Mouse (Mus musculus) bone marrow macrophage, adult 2 months (primary cell): Measurements from ENCODE around the gene Mafk. TPM values are rescaled to one million over a fixed set of nuclear protein-coding genes. Genes with fewer than 3 reads are reported as not detected.
A peak's percentile ranks its signal among the peaks of the same experiment; 100 is the strongest.
"Not testable (repeated sequence)": the region's sequence is repeated elsewhere in the genome, so short reads cannot be mapped to it uniquely, and the experiment has no call there.

ENCODE experiments used
- H3K27ac ChIP-seq: 2 replicates; pipeline ENCODE4 v1.5.1; 2012; ENCODE audit warnings: low read depth, low read length; ENCODE audit not compliant: insufficient read depth
- H3K4me1 ChIP-seq: 2 replicates; pipeline ENCODE4 v1.6.1; 2012; ENCODE audit warnings: low read length; ENCODE audit not compliant: control insufficient read depth, insufficient read depth
- H3K4me3 ChIP-seq: 2 replicates; pipeline ENCODE4 v1.5.1; 2012; ENCODE audit warnings: mild to moderate bottlenecking, low read length, moderate library complexity; ENCODE audit not compliant: insufficient read depth
- CTCF ChIP-seq: IDR thresholded peaks from 2 replicates; pipeline ENCODE4 v1.5.1; 2012; ENCODE audit warnings: low read depth, mild to moderate bottlenecking, low read length, moderate library complexity
- POLR2A ChIP-seq: IDR thresholded peaks from 2 replicates; pipeline ENCODE4 v1.6.1; 2012; ENCODE audit warnings: mild to moderate bottlenecking, low read depth, low read length, borderline replicate concordance
- polyA plus RNA-seq: library from polyadenylated mRNA; stranded (reverse); fragments of >200 nt; gene quantifications from 2 replicates; pipeline ENCODE4 v1.2.4, GENCODE M21; 2012; ENCODE audit not compliant: missing spikeins, insufficient read depth, insufficient read length

Gene Mafk
- 13.5 and 15.7 TPM in 2 replicates for polyA plus RNA-seq

DNA sequence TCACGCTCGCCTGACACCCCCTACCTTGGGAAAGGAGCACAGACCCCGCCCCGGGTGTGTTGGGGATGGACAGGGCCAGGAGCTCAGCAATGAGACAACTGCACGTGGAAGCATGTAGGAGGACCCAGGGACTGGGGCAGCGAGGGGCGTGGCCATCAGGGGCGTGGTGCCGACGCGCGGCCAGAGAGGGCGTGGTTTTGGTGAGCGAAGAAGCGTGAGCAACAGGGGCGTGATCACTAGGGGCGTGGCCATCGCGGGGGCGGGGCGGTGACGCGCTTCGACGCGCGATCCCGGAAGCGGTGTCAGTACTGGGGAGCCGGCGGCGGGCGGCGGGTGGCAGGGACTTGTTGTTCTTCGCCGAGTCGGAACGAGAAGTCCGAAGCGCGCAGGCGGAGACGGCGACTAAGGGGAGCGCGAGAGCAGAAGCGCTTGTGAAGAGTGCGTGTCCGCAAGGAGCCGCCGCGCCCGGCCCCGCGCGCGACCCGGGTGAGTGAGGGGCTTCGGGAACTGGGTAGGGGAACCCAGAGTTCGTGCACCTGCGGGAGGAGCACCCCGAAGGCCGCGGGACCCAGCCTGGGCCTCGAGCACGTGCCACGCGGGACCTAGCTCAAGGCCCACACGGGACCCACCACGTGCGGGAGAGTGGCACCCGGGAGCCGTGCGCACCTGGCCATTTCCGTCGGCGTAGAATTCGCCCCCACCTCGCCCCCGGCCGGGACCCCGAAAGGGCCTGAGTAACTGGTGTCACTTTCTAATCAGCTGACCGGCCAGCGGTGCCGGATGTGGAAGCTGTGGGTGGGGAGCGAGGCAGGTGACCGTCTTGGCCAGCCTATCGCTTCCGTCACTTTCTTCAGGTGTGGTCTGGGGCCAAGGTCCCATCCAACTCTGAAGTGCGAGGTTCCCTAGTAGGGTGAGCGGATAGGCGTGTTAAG, at the start of gene Mafk:
Mafk (plus strand) TSS at position 287 of the 932 bp plus-strand sequence.
- Histone ChIP-seq H3K4me1 (peaks cover 45% of the 10 kb centered on the region), H3K27ac (peak within 1 kb of the TSS; percentile 76)
- TF ChIP-seq POLR2A, result 0 out of 2 replicates have a peak, but pooled peaks have one; percentile 25
- TF ChIP-seq CTCF, result no peak

DNA sequence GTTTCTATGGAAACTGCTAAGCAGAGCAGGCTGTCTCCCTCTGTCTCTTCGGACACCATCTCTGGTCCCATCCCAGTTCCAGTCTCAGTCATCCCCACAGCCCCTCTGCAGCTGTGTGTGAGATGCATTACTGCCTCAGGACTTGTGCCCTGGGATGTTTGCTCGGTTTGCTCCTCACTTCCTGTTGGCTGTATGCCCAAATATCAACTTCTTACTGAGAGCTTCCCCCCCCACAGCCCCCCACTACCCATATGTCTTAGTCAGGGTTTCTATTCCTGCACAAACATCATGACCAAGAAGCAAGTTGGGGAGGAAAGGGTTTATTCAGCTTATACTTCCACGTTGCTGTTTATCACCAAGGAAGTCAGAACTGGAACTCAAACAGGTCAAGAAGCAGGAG, 48.7 kb upstream of the Mafk start:
- H3K27ac ChIP-seq, H3K4me1 ChIP-seq, H3K4me3 ChIP-seq: not testable (repeated sequence)

More for the DNA sequence above, at the start of gene Mafk:
- H3K4me3 ChIP-seq, result peak within 1 kb of the TSS; percentile 93

DNA sequence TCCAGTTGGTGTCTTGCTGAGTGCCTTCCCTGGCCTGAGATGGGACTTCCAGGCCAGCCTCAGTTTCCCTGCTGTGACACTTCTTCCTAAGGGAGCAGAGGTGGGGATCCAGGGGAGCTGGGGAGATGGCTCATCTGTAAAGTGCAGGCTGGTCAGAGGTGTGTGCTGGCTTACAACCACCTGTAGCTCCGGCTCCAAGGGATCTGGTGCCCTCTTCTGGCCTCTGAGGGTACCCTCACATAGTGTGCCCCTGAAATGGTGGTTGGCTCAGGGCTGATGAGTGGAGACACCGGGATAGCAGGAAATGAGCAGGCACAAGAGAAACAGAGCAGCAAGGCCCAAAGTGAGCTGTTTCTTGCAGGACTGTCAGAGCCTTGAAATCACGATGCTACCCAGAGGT, 45.5 kb upstream of the Mafk start:
- peak; percentile 92 for TF ChIP-seq CTCF
- no peak for TF ChIP-seq POLR2A
- Histone ChIP-seq H3K4me1 (peaks cover 8% of the 10 kb centered on the region), H3K27ac (no peak overlapping the region), H3K4me3 (no peak overlapping the region)

DNA sequence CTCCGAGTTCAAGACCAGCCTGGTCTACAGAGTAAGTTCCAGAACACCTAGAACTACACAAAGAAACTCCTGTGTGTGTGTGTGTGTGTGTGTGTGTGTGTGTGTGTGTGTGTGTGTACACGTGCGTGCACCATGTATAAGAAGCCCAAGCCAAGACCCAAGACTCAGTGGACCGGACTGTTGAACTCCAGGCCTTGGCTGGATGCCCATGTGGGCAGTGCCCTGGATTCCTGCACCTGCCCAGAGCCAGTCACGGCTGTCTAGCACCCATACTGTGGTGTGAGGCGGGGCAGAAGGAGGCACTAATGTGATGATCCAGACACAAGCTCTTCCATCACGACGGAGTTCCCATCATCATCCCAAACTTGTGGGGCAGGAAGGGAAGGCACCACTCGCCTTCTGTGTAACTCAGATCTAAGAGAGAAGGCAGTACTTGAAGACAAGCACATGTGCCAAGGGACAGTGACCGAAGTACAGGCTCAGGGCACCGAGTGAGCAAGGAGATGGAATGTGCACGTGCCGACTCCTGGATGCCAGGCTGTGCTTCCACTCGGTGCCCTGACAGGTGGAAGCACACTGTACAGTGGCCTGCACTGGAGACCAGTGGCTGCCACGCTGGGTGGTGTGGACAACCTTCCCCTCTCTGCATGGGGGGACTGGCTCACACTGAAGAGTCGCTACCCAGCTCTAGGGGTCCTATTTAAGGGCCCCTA, 41.7 kb upstream of the Mafk start:
- H3K27ac ChIP-seq, result no peak overlapping the region
- H3K4me1 ChIP-seq, result no peaks in the 10 kb centered on the region
- no peak for TF ChIP-seq POLR2A
- no peak for TF ChIP-seq CTCF
- H3K4me3 ChIP-seq, result no peak overlapping the region

DNA sequence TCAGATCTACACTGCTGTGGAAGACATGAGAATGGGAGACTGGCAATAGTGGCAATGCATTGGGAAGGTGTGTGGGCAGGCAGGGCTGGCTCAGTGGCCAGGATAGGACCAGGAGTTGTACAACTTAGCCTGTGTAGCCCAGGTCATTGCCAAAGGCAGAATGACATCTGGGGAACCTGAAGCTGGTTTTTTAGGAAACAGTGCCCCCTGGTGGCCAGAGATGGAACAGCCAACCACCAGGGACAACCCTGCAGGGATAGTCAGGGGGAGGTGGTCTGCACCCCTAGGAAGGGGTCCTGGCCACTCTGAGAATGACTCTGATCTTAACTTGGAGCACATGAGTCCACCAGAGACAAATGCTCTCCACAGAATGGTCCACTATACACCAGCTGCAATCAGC, 40.8 kb upstream of the Mafk start:
- TF ChIP-seq POLR2A, result no peak
- TF ChIP-seq CTCF, result peak; percentile 96
- no peaks in the 10 kb centered on the region for H3K4me1 ChIP-seq
- no peak overlapping the region for H3K4me3 ChIP-seq
- H3K27ac ChIP-seq, result no peak overlapping the region

DNA sequence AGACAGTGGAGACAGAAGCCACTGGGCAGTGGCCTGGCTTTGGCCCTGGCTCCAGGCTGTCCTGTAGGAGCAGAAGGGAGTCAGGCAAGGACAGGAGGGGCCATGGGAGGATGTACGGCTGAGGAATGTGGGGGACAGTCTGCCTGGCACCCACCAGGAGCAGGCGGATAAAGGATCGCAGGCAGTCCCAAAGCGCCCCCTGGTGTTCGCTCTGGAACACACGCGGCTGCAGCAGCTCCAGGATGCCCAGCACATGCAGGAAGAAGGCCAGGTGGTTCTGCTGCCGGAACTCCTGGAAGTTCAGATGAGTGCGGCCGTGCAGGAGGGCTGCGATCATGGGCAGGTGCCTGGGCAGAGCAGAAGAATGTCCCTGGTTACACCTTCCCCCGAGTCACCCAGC, 36.6 kb upstream of the Mafk start:
- no peak overlapping the region for H3K27ac ChIP-seq
- no peak overlapping the region for H3K4me3 ChIP-seq
- TF ChIP-seq POLR2A, result no peak
- TF ChIP-seq CTCF, result peak; percentile 75
- H3K4me1 ChIP-seq, result no peaks in the 10 kb centered on the region

DNA sequence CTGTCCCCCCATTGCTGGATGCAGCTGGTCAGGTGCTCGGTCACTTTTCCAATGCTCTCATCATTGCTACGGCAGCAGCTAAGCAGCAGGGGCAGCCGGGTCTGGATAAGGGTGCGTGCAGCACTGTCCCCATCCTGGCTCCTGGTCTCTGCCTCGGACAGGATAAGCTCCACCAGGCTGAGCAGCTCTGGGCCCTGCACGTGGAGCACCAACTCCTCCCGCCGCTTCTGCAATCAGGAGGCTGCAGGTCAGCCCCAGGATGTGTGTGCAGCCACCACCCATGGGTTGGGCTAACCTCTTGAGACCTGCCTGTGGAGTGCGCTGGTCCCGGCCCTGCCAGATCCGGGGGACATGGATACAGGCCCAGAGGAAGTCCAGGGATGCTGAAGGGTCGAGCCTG, 35.2 kb upstream of the Mafk start:
- Histone ChIP-seq H3K27ac (no peak overlapping the region), H3K4me3 (no peak overlapping the region), H3K4me1 (no peaks in the 10 kb centered on the region)
- TF ChIP-seq POLR2A (no peak), CTCF (no peak)

DNA sequence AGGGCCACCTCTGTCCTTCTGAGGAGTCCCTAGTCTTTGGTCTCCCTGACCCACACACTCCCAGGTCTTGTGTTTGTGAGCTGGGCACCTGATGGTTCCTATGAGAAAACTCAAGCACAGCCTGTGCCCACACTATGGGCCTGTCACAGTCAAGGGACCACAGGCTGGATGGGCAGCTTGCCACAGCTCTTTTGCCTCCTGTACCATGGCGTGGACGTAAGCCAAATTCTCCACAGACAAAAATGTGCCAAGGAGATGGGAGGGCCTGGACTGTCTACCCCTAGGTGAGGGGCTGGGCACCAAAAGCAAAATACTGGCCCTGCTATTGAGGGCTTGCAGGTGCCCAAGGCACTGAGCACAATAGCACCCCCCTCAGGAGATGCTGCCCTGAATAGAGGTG, 34.7 kb upstream of the Mafk start:
- TF ChIP-seq POLR2A (no peak), CTCF (no peak)
- H3K4me3 ChIP-seq, result no peak overlapping the region
- no peaks in the 10 kb centered on the region for H3K4me1 ChIP-seq
- H3K27ac ChIP-seq, result no peak overlapping the region

DNA sequence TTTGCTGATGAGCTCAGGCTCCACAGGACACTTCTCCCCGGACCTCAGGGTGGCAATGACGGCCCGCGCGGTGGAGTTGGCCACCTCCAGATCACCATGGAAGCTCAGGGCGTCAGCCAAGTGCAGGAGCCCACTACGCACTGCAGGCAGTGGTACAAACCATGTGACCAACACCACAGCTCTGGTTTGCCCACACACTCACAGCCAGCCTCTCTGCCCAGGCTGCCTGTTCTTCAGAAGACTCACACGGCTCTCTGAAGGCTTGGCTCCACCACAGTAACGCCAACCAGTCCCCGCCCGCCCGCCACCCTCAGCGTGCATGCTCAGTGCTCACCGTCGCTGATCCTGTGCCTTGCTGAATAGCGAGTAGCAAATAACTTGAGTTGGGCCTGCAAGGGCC, 33.2 kb upstream of the Mafk start:
- Histone ChIP-seq H3K4me1 (no peaks in the 10 kb centered on the region), H3K4me3 (no peak overlapping the region), H3K27ac (no peak overlapping the region)
- TF ChIP-seq POLR2A, result no peak
- TF ChIP-seq CTCF, result no peak

DNA sequence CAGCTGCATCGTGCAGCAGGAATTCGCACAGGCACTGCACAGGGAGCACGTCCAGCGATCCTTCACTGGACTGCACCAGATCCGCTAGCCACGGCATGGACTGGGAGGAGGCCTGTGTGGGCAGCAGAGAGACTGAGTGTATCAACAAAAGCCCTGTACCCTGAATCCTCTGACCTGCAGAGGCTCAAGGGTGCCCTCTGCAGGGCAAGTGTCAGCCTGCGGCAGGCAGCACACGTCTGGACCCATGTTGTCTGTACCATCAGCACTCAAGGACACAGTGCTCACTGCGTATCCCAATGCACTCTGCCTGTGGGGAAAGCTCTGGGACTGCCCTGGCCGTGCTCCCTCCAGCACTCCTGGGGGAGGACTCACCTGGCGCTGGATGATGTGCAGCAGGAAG, 27.0 kb upstream of the Mafk start:
- Histone ChIP-seq H3K4me1 (no peaks in the 10 kb centered on the region), H3K4me3 (no peak overlapping the region), H3K27ac (no peak overlapping the region)
- TF ChIP-seq CTCF (no peak), POLR2A (no peak)
